Mouse (Mus musculus) C2C12 (cell line): Measurements from ENCODE around the gene 1600014C23Rik. TPM values are rescaled to one million over a fixed set of nuclear protein-coding genes. Genes with fewer than 3 reads are reported as not detected.

Experiments used
- H3K27me3 ChIP-seq: one replicate; pipeline ENCODE4 v1.6.1; 2011; ENCODE audit not compliant: control insufficient read depth, insufficient read depth, insufficient read length
- H3K36me3 ChIP-seq: one replicate; pipeline ENCODE4 v1.6.1; 2011; ENCODE audit not compliant: control insufficient read depth, insufficient read depth
- H3K4me3 ChIP-seq: one replicate; pipeline ENCODE4 v1.5.1; 2011; ENCODE audit warnings: mild to moderate bottlenecking, control low read depth; ENCODE audit not compliant: poor library complexity, insufficient read depth, severe bottlenecking
- H3K79me2 ChIP-seq: one replicate; pipeline ENCODE4 v1.6.1; 2011; ENCODE audit not compliant: control insufficient read depth, insufficient read depth
- H3K79me3 ChIP-seq: one replicate; pipeline ENCODE4 v1.6.1; 2011; ENCODE audit warnings: low read depth, control low read depth
- H3ac ChIP-seq: one replicate; pipeline ENCODE3; 2011; ENCODE audit warnings: low read depth; ENCODE audit not compliant: control insufficient read depth, insufficient read length
- CEBPB ChIP-seq: IDR thresholded peaks from one replicate; pipeline ENCODE4 v1.6.1; 2011; ENCODE audit warnings: low read depth, mild to moderate bottlenecking, control low read depth, moderate library complexity
- CTCF ChIP-seq: IDR thresholded peaks from one replicate; pipeline ENCODE4 v1.5.1; 2011; ENCODE audit not compliant: control insufficient read depth, insufficient read depth, insufficient read length
- FOSL1 ChIP-seq: IDR thresholded peaks from one replicate; pipeline ENCODE4 v1.8.0; 2011; ENCODE audit warnings: mild to moderate bottlenecking, low read length; ENCODE audit not compliant: poor library complexity, insufficient read depth, severe bottlenecking
- MAX ChIP-seq: IDR thresholded peaks from one replicate; pipeline ENCODE4 v1.6.1; 2011; ENCODE audit warnings: mild to moderate bottlenecking, control low read depth
- MYOD1 ChIP-seq: IDR thresholded peaks from one replicate; pipeline ENCODE4 v1.6.1; 2011; ENCODE audit warnings: low read depth; ENCODE audit not compliant: control insufficient read depth, insufficient read length
- MYOG ChIP-seq: IDR thresholded peaks from one replicate; pipeline ENCODE4 v1.6.1; 2011; ENCODE audit not compliant: control insufficient read depth, insufficient read length; ENCODE audit errors: extremely low read depth
- USF1 ChIP-seq: IDR thresholded peaks from one replicate; pipeline ENCODE4 v1.6.1; 2011; ENCODE audit warnings: low read depth, mild to moderate bottlenecking, control low read depth, moderate library complexity
- polyA plus RNA-seq: library from polyadenylated mRNA; unstranded; fragments of >200 nt; fragmentation: generic; extraction: Trizol; gene quantifications from one replicate; pipeline ENCODE4 v1.2.1, GENCODE M21; 2012; ENCODE audit warnings: missing spikeins

1600014C23Rik gene
- polyA plus RNA-seq, 1 experiment = not detected

DNA sequence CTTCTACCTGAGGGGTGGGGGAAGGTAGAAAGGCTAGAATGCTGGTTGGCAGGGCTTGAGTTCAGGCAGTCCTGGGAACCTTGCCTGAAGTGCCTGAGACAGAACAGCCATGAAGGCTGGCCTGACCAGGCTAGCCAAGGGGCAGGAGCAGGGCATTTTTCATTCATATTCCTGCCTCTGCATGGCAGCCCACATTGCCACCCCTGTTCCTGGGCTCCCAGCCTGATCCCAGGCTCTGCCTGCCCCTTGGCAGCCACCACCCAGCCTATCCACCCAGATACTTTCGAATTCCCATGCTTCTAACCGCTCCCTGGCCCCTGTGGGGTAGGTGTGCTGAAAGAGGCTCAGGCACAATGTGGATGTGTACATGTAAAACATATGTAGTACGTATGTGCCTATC lies 32.3 kb upstream of the 1600014C23Rik start:
- no peaks in the 10 kb centered on the region for H3K79me2 ChIP-seq
- no peak overlapping the region for H3K4me3 ChIP-seq
- no peaks in the 10 kb centered on the region for H3K36me3 ChIP-seq
- TF ChIP-seq MYOG (no peak), CEBPB (no peak), MAX (no peak), FOSL1 (no peak), USF1 (no peak), CTCF (no peak), MYOD1 (no peak)
- no peak overlapping the region for H3ac ChIP-seq
- H3K79me3 ChIP-seq = no peaks in the 10 kb centered on the region
- H3K27me3 ChIP-seq = no peaks in the 10 kb centered on the region

DNA sequence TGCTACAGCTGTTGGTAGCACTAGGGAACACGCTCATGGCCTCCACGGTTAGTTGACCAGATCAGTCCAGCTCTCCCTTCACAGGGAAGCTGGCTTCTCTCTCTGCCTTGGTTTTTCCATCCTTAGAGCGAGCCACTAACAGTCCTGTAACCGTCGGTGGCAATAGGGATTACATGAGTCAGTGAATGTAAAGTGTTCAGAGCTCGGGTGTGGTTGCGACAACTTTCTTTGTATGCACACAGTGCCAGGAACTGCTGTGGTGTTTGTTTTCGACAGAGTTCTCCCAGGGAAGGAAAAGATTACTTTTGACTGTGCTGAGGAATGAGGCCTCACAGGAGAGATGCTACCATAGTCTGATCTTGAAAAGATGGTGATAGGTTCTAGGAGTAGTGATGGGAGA lies 29.5 kb upstream of the 1600014C23Rik start:
- Histone ChIP-seq H3K79me2 (no peaks in the 10 kb centered on the region), H3K36me3 (no peaks in the 10 kb centered on the region), H3K79me3 (no peaks in the 10 kb centered on the region), H3ac (no peak overlapping the region), H3K4me3 (no peak overlapping the region), H3K27me3 (no peaks in the 10 kb centered on the region)
- no peak for TF ChIP-seq MAX
- TF ChIP-seq FOSL1 = no peak
- no peak for TF ChIP-seq USF1
- TF ChIP-seq CTCF = no peak
- TF ChIP-seq MYOD1 = no peak
- TF ChIP-seq MYOG = no peak
- no peak for TF ChIP-seq CEBPB

- H3K79me2 ChIP-seq = no peaks in the 10 kb centered on the region
- H3K4me3 ChIP-seq = no peak overlapping the region
- no peaks in the 10 kb centered on the region for H3K27me3 ChIP-seq
- no peaks in the 10 kb centered on the region for H3K36me3 ChIP-seq
- TF ChIP-seq MYOD1 = no peak
- TF ChIP-seq MAX = no peak
- TF ChIP-seq FOSL1 = no peak
- no peak for TF ChIP-seq MYOG
- TF ChIP-seq CEBPB = no peak
- TF ChIP-seq USF1 = no peak
- TF ChIP-seq CTCF = no peak
- H3K79me3 ChIP-seq = no peaks in the 10 kb centered on the region
- no peak overlapping the region for H3ac ChIP-seq
Observed at GRCm38 (mm10) chr17:45761902-45762301, 28.3 kb upstream of the 1600014C23Rik start.

GRCm38 (mm10) chr17:45760965-45761645 lies 27.5 kb upstream of the 1600014C23Rik start:
- TF ChIP-seq CTCF (no peak), MYOD1 (no peak), CEBPB (no peak), FOSL1 (no peak), MYOG (no peak), USF1 (no peak), MAX (no peak)
- H3K27me3 ChIP-seq = no peaks in the 10 kb centered on the region

DNA sequence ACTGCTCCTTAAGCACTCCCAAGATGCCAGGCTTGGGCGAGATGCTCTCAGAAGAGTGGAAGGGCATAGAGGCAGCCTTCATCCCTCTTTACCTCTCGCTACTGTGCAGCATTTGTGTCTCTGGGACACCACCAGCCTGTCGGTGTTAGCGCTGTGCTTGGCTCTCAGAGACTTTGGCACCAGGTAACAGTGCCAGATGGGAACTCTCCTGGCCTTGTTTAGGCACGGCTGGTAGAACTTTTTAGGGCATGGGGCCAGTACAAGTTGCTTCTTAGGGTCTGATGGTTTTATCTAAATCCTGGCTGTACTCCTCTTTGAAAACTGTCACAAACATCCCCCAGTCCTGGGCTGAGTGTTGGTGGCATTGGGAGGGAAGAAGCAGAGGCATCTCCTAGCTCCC lies 26.1 kb upstream of the 1600014C23Rik start:
- H3ac ChIP-seq = no peak overlapping the region

More at GRCm38 (mm10) chr17:45760965-45761645, 27.5 kb upstream of the 1600014C23Rik start:
- no peak overlapping the region for H3ac ChIP-seq
- no peaks in the 10 kb centered on the region for H3K79me3 ChIP-seq
- H3K36me3 ChIP-seq = no peaks in the 10 kb centered on the region
- no peak overlapping the region for H3K4me3 ChIP-seq
- H3K79me2 ChIP-seq = no peaks in the 10 kb centered on the region

DNA sequence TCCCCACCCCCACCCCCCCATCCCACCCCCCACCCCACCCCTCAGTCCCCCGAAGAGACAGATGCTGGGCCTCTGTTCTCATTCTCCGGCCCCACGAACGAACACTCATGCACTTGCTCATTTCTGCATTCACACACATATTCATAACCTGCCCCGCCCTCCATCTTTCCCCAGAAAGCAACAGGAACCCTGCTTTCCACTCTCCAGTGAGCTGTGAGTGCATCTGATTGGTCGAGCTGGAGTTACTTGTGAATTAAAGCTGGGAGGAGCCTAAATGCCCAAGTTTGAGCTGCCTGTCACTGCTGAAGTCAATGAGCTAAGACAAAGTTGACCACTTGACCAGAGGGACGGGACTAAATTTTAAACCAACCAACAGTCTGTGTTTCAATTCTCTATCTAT lies 25.2 kb upstream of the 1600014C23Rik start:
- no peak for TF ChIP-seq MYOD1
- no peak for TF ChIP-seq MYOG
- TF ChIP-seq USF1 = no peak
- no peak for TF ChIP-seq FOSL1
- no peak for TF ChIP-seq MAX
- no peak for TF ChIP-seq CEBPB
- no peak for TF ChIP-seq CTCF
- Histone ChIP-seq H3K79me3 (no peaks in the 10 kb centered on the region), H3K36me3 (no peaks in the 10 kb centered on the region), H3K27me3 (no peaks in the 10 kb centered on the region), H3K79me2 (no peaks in the 10 kb centered on the region), H3K4me3 (no peak overlapping the region), H3ac (no peak overlapping the region)

More for the DNA sequence above, 26.1 kb upstream of the 1600014C23Rik start:
- Histone ChIP-seq H3K27me3 (no peaks in the 10 kb centered on the region), H3K4me3 (no peak overlapping the region), H3K36me3 (no peaks in the 10 kb centered on the region), H3K79me2 (no peaks in the 10 kb centered on the region), H3K79me3 (no peaks in the 10 kb centered on the region)
- TF ChIP-seq USF1 = no peak
- TF ChIP-seq CEBPB = no peak
- TF ChIP-seq MYOG = no peak
- TF ChIP-seq MYOD1 = no peak
- TF ChIP-seq FOSL1 = no peak
- no peak for TF ChIP-seq MAX
- TF ChIP-seq CTCF = no peak
